Mouse (Mus musculus): Measurements from ENCODE around the gene Setx. TPM values are rescaled to one million over a fixed set of nuclear protein-coding genes. Genes with fewer than 3 reads are reported as not detected.

The Setx gene
- total and polyA plus RNA-seq, 2 experiments: 1.8 to 13.6 TPM

DNA sequence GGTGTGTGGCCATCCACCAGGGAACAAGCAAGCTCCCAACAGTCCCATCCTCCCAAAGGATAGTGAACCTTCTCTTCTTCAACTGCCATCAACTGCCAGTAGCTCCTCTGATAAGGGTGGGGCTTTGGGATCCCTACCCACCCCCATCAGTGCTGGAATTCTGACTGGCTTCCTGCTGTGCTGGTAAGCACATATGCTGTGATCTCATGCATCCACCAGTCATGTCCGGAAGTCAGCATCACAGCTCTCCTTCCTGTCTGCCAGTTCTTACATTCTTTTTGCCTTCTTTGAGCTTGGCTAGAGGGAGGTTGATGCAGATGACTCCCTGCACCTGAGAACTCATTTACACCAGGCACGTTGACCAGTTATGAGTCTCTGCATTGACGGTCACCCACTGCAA lies 1.5 kb upstream of the Setx start:
- Histone ChIP-seq H3K27me3 (ENCODE audit: control insufficient read depth, insufficient read depth, low read length) (no peaks in the 10 kb centered on the region), H3K4me1 (ENCODE audit: control insufficient read depth, insufficient read depth, low read length) (peaks cover 3% of the 10 kb centered on the region; the same call in 1 of the 2 replicates), H3K27ac (replicated peaks; ENCODE audit: insufficient read depth, low read depth, low read length) (no peak overlapping the region), H3K36me3 (ENCODE audit: control insufficient read depth, insufficient read depth, low read length) (0 out of 2 replicates have a peak, but pooled peaks cover 2% of the 10 kb centered on the region), H3K4me3 (ENCODE audit: insufficient read depth, low read depth, low read length) (no peak overlapping the region), H3K79me2 (ENCODE audit: control insufficient read depth, insufficient read depth, low read length) (no peaks in the 10 kb centered on the region), H3K9ac (ENCODE audit: low read depth, low read length) (no peak overlapping the region)
- 63% methylated on average over 3 of the region's 3 CpGs for WGBS
- no peak for DNase-seq (ENCODE audit: extremely low read depth, low read depth, low spot score)
- TF ChIP-seq CTCF (IDR thresholded peaks at IDR 0.05; ENCODE audit: low read depth, low read length) (no peak), POLR2A (IDR thresholded peaks at IDR 0.05; ENCODE audit: extremely low read depth, insufficient read depth, low read length) (no peak)

DNA sequence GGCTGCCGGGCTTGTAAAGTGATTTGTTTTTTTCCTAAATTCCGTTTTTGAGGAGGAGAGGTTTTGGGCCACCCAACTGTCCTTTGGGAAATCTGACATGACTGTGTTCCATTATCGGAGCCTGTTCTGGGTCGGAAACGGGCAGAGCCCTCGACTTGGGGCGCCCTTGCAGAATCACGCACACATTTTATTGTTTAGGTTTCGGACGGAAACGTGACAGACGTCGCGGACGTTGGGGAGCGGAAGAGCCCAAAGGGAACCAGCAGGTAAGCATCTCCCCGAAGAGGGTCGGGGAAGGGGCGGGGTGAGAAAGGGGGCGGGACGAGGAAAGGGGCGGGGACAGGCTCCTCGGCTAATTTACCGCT lies 572 bp downstream of the Setx start:
- Histone ChIP-seq H3K36me3 (ENCODE audit: control insufficient read depth, insufficient read depth, low read length) (peaks cover 6% of the 10 kb centered on the region; the same call in 1 of the 2 replicates), H3K79me2 (ENCODE audit: control insufficient read depth, insufficient read depth, low read length) (no peaks in the 10 kb centered on the region), H3K9ac (ENCODE audit: low read depth, low read length) (peak overlapping the region; percentile 20), H3K27me3 (ENCODE audit: control insufficient read depth, insufficient read depth, low read length) (no peaks in the 10 kb centered on the region), H3K4me1 (ENCODE audit: control insufficient read depth, insufficient read depth, low read length) (peaks cover 3% of the 10 kb centered on the region; the same call in 1 of the 2 replicates), H3K27ac (replicated peaks; ENCODE audit: insufficient read depth, low read depth, low read length) (peak overlapping the region; percentile 14; the same call in 1 of the 2 replicates), H3K4me3 (ENCODE audit: insufficient read depth, low read depth, low read length) (peak overlapping the region; percentile 88)
- no peak for DNase-seq (ENCODE audit: extremely low read depth, low read depth, low spot score)
- TF ChIP-seq CTCF (IDR thresholded peaks at IDR 0.05; ENCODE audit: low read depth, low read length): no peak
- no peak for TF ChIP-seq POLR2A (IDR thresholded peaks at IDR 0.05; ENCODE audit: extremely low read depth, insufficient read depth, low read length)
- WGBS: 1% methylated on average over 24 of the region's 24 CpGs

DNA sequence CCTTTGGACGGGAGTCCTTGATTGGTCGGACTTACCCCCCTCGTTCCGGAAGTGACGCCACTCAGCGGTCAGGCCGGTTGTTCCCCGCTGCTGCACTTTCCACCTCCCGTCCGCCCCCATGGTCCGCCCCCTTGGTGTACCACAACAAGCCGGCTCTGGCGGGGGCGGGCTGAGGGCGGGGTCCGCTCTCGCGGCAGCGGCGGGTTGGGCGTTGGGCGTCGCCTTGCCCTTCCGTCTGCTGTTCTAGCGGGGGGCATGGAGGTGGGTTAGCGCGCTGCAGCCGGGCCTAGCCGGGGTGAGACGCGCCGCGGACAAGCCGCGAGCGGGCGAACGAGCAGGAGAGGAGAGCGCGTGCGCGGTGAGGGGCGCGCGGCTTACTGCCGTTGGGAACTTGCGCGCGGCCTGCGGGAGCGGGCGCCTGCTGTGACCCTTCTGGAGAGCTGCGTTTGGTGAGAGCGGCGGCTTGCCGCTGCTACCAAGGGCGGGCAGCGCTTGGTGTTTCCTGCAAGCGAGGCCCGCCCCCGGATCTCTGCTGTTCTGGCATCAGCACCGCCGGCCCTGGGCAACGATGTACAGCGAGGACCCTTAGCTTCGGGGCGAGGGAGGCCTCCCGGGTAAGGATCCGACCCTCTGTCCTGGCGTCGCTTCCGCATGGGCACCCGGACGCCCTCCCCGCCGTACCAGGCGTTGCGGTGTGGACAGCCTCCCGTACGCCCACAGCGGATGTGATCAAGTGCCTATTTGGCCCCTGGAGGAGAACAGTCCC lies 1.1 kb downstream of the Setx start:
- WGBS: under 1% methylated on average over 81 of the region's 81 CpGs
- Histone ChIP-seq H3K9ac (ENCODE audit: low read depth, low read length) (peak overlapping the region; percentile 92), H3K79me2 (ENCODE audit: control insufficient read depth, insufficient read depth, low read length) (no peaks in the 10 kb centered on the region), H3K36me3 (ENCODE audit: control insufficient read depth, insufficient read depth, low read length) (peaks cover 11% of the 10 kb centered on the region), H3K4me1 (ENCODE audit: control insufficient read depth, insufficient read depth, low read length) (peaks cover 3% of the 10 kb centered on the region; the same call in 1 of the 2 replicates), H3K4me3 (ENCODE audit: insufficient read depth, low read depth, low read length) (peak overlapping the region; percentile 88), H3K27me3 (ENCODE audit: control insufficient read depth, insufficient read depth, low read length) (no peaks in the 10 kb centered on the region), H3K27ac (replicated peaks; ENCODE audit: insufficient read depth, low read depth, low read length) (peak overlapping the region; percentile 78)
- TF ChIP-seq CTCF (IDR thresholded peaks at IDR 0.05; ENCODE audit: low read depth, low read length) (no peak), POLR2A (IDR thresholded peaks at IDR 0.05; ENCODE audit: extremely low read depth, insufficient read depth, low read length) (peak; percentile 36; the same call in 1 of the 2 replicates)
- DNase-seq (ENCODE audit: extremely low read depth, low read depth, low spot score): peak; percentile 94

- H3K4me3 ChIP-seq (ENCODE audit: insufficient read depth, low read depth, low read length): no peak overlapping the region
- peaks cover 39% of the 10 kb centered on the region for H3K36me3 ChIP-seq (ENCODE audit: control insufficient read depth, insufficient read depth, low read length)
- DNase-seq (ENCODE audit: extremely low read depth, low read depth, low spot score): peak; percentile 4
- H3K9ac ChIP-seq (ENCODE audit: low read depth, low read length): no peak overlapping the region
- H3K27me3 ChIP-seq (ENCODE audit: control insufficient read depth, insufficient read depth, low read length): no peaks in the 10 kb centered on the region
- TF ChIP-seq CTCF (IDR thresholded peaks at IDR 0.05; ENCODE audit: low read depth, low read length) (no peak), POLR2A (IDR thresholded peaks at IDR 0.05; ENCODE audit: extremely low read depth, insufficient read depth, low read length) (no peak)
- no peak overlapping the region for H3K27ac ChIP-seq (replicated peaks; ENCODE audit: insufficient read depth, low read depth, low read length)
- WGBS: 94% methylated on average over 7 of the region's 7 CpGs
- no peaks in the 10 kb centered on the region for H3K79me2 ChIP-seq (ENCODE audit: control insufficient read depth, insufficient read depth, low read length)
- peaks cover 3% of the 10 kb centered on the region; the same call in 1 of the 2 replicates for H3K4me1 ChIP-seq (ENCODE audit: control insufficient read depth, insufficient read depth, low read length)
These were observed 6.3 kb downstream of the Setx start for GRCm38 (mm10) chr2:29130118-29130899.

DNA sequence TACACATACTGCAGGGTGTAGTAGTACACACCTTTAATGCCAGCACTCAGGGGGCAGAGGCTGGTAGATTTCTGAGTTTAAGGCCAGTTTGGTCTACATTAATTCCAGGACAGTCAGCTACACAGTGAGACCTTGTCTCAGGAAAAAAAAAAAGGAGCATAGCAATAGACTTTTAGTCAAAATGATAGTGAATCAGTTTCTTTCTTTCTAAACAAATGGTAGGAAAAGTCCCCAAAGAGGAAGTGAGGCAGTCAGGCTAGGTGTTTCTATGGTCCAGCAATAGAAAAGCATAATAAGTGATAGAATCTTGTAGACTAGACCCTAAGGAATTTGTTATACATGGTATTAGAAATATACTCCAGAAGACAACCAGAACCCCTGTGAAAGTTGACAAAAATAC lies 11.2 kb downstream of the Setx start:
- TF ChIP-seq POLR2A (IDR thresholded peaks at IDR 0.05; ENCODE audit: extremely low read depth, insufficient read depth, low read length): no peak
- no peak for TF ChIP-seq CTCF (IDR thresholded peaks at IDR 0.05; ENCODE audit: low read depth, low read length)
- H3K27ac ChIP-seq (replicated peaks; ENCODE audit: insufficient read depth, low read depth, low read length): no peak overlapping the region
- DNase-seq (ENCODE audit: extremely low read depth, low read depth, low spot score): no peak
- no peaks in the 10 kb centered on the region for H3K79me2 ChIP-seq (ENCODE audit: control insufficient read depth, insufficient read depth, low read length)
- H3K36me3 ChIP-seq (ENCODE audit: control insufficient read depth, insufficient read depth, low read length): peaks cover 46% of the 10 kb centered on the region
- no peaks in the 10 kb centered on the region for H3K27me3 ChIP-seq (ENCODE audit: control insufficient read depth, insufficient read depth, low read length)
- H3K4me1 ChIP-seq (ENCODE audit: control insufficient read depth, insufficient read depth, low read length): no peaks in the 10 kb centered on the region
- H3K4me3 ChIP-seq (ENCODE audit: insufficient read depth, low read depth, low read length): no peak overlapping the region
- H3K9ac ChIP-seq (ENCODE audit: low read depth, low read length): no peak overlapping the region

Measured in liver, adult 2 months (tissue).